Mouse (Mus musculus) kidney, adult 2 months (tissue): Measurements from ENCODE around the gene Rarb.

Experiments used
- CTCF ChIP-seq: fragments of 200-500 bp; conservative IDR thresholded peaks from 2 replicates; pipeline ENCODE4 v1.5.1; 2011; ENCODE audit warnings: low read depth, mild to moderate bottlenecking, control low read depth, low read length, moderate library complexity, mixed read lengths; ENCODE audit not compliant: insufficient read depth, insufficient read length
- POLR2A ChIP-seq: fragments of 200-500 bp; IDR thresholded peaks from one replicate; pipeline ENCODE4 v1.6.1; 2011; ENCODE audit warnings: low read depth, low read length, control low read depth

DNA sequence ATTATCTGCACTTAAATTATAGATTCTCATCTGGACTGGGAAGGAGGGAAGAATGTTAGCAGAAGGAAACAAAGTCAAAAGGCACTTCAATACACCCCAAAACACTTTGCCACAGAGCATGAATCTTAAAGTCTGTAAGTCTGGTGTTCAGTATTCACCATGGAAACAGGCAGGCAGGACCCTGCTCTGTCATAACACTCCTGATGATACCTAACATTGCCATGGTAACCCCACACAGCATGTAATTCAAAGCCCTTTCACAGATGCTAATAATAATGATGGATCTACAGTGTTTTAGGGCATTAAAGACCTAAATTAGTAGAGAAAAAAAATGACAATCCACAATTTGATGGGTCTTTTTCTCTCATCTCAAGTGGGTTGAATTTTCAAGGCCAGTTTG lies 301.0 kb downstream of the Rarb start:
- no peak for TF ChIP-seq CTCF
- TF ChIP-seq POLR2A = no peak
